Mouse (Mus musculus) ES-E14 (cell line): Measurements from ENCODE around the gene Hipk4. TPM values are rescaled to one million over a fixed set of nuclear protein-coding genes. Genes with fewer than 3 reads are reported as not detected.

Experiments used
- DNase-seq: peaks from one replicate; pipeline ENCODE4 v3.0.0-alpha.2; 2013; ENCODE audit warnings: low read depth, low spot score
- H3K27ac ChIP-seq: 2 replicates; pipeline ENCODE4 v1.5.1; 2012; ENCODE audit warnings: low read depth, mild to moderate bottlenecking, low read length, moderate library complexity, mixed read lengths; ENCODE audit not compliant: poor library complexity, insufficient read depth, severe bottlenecking
- H3K36me3 ChIP-seq: 2 replicates; pipeline ENCODE4 v1.6.1; 2012; ENCODE audit warnings: mild to moderate bottlenecking, low read length, moderate library complexity, mixed read lengths; ENCODE audit not compliant: control insufficient read depth, poor library complexity, insufficient read depth, severe bottlenecking
- H3K4me1 ChIP-seq, 2 experiments: fragments of 150-350 bp in 1 of 2; sonication (generic) in 1 of 2; 2 replicates each; pipeline ENCODE4 v1.6.1; 2012; ENCODE audit warnings: low read length in 2 of 2, mild to moderate bottlenecking in 1 of 2, mixed read lengths in 1 of 2; ENCODE audit not compliant: control insufficient read depth in 2 of 2, insufficient read depth in 2 of 2, poor library complexity in 1 of 2
- H3K4me3 ChIP-seq, 2 experiments: fragments of 150-350 bp in 1 of 2; sonication (generic) in 1 of 2; 2 replicates each; pipeline ENCODE4 v1.5.1; 2012; ENCODE audit warnings: low read length in 2 of 2, low read depth in 1 of 2, mild to moderate bottlenecking in 1 of 2, mixed read lengths in 1 of 2; ENCODE audit not compliant: insufficient read depth in 1 of 2, poor library complexity in 1 of 2, severe bottlenecking in 1 of 2
- H3K9ac ChIP-seq: 2 replicates; pipeline ENCODE4 v1.6.1; 2012; ENCODE audit warnings: low read depth, mild to moderate bottlenecking, low read length, mixed read lengths; ENCODE audit not compliant: poor library complexity, insufficient read depth, severe bottlenecking
- H3K9me3 ChIP-seq: fragments of 150-350 bp; sonication (generic); 2 replicates; pipeline ENCODE4 v1.6.1; 2012; ENCODE audit warnings: low read depth, mild to moderate bottlenecking, low read length; ENCODE audit not compliant: control insufficient read depth, insufficient read depth
- CHD2 ChIP-seq: IDR thresholded peaks from 2 replicates; pipeline ENCODE4 v1.6.1; 2014; ENCODE audit warnings: mild to moderate bottlenecking, low read depth, low read length, inconsistent platforms
- HCFC1 ChIP-seq: IDR thresholded peaks from 2 replicates; pipeline ENCODE4 v1.6.1; 2012; ENCODE audit warnings: low read length, inconsistent platforms, borderline replicate concordance; ENCODE audit not compliant: insufficient read depth
- MAFK ChIP-seq: IDR thresholded peaks from 2 replicates; pipeline ENCODE4 v1.6.1; 2014; ENCODE audit warnings: mild to moderate bottlenecking, low read depth, low read length, inconsistent platforms; ENCODE audit not compliant: insufficient read depth
- ZC3H11A ChIP-seq: IDR thresholded peaks from 2 replicates; pipeline ENCODE4 v1.6.1; 2012; ENCODE audit warnings: low read depth, mild to moderate bottlenecking, inconsistent platforms, low read length, borderline replicate concordance
- ZNF384 ChIP-seq: IDR thresholded peaks from 2 replicates; pipeline ENCODE4 v1.6.1; 2012; ENCODE audit warnings: low read depth, low read length, inconsistent platforms
- in situ Hi-C, 2 experiments: fragments of 600-800 bp; cut with MboI; formaldehyde crosslinking; loops; one replicate each; pipeline ENCODE4 v1.15.1; 2025; ENCODE audit warnings: low sequenced_read_pairs in 2 of 2, inconsistent platforms in 1 of 2; ENCODE audit not compliant: unreplicated experiment in 2 of 2
- total RNA-seq: library from RNA; depleted of rRNA; stranded (reverse); fragments of 300-350 nt; gene quantifications from 2 replicates; pipeline ENCODE4 v1.2.3, GENCODE M21; 2012

Hipk4 gene
- total RNA-seq, 1 experiment = 1.7 TPM

DNA sequence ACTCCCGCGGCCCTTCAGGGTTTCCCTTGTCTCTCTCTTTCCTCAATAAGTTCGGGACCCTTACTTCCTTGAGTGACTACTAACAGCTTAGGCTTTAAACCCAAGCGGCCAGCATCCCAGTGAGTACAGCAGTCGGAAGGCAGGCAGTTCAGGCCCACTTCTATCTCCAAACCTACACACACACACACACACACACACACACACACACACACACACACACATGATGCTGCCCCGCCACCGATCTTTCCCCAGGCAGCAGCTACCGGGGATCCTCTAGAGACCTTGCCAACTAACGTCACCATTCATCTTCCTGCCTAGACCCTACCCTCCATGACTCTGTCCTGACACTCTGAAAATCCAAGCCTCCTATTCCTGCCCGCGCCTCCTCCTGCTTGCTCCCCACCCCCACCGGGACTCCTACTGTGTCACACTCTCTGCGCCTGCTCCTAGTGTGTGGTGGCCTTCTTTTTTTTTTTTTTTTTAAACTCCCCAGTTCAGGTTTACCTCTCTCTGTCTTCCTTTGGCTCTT lies 35.3 kb upstream of the Hipk4 start:
- peaks cover 8% of the 10 kb centered on the region for H3K36me3 ChIP-seq
- peak overlapping the region; percentile 90; the same call in 1 of the 2 replicates for H3K27ac ChIP-seq
- H3K9ac ChIP-seq = peak overlapping the region; percentile 89
- no peaks in the 10 kb centered on the region for H3K9me3 ChIP-seq
- TF ChIP-seq MAFK (no peak), ZNF384 (peak; percentile 65), CHD2 (no peak)
- peak overlapping the region; percentile 84 to 91 for H3K4me3 ChIP-seq
- DNase-seq = no peak
- H3K4me1 ChIP-seq = peaks cover 1 to 25% of the 10 kb centered on the region in 2 experiments; a peak in 3 of 4 replicates
- in situ Hi-C loops = no loop called here

- in situ Hi-C loops = no loop called here
- H3K4me3 ChIP-seq = peak overlapping the region in 1 of 2 experiments; percentile 18; a peak in 2 of 4 replicates
- no peak for TF ChIP-seq ZNF384
- TF ChIP-seq MAFK = no peak
- TF ChIP-seq ZC3H11A = no peak
- no peak for TF ChIP-seq CHD2
- TF ChIP-seq HCFC1 = no peak
- no peak for DNase-seq
- no peak overlapping the region for H3K27ac ChIP-seq
- H3K9ac ChIP-seq = peak overlapping the region; percentile 35; the same call in 1 of the 2 replicates
- H3K4me1 ChIP-seq = peaks cover 0 to 24% of the 10 kb centered on the region in 2 experiments; a peak in 2 of 4 replicates
- H3K36me3 ChIP-seq = peaks cover 8% of the 10 kb centered on the region
- no peaks in the 10 kb centered on the region for H3K9me3 ChIP-seq
Observed at GRCm38 (mm10) chr7:27489270-27489869, 33.7 kb upstream of the Hipk4 start.

DNA sequence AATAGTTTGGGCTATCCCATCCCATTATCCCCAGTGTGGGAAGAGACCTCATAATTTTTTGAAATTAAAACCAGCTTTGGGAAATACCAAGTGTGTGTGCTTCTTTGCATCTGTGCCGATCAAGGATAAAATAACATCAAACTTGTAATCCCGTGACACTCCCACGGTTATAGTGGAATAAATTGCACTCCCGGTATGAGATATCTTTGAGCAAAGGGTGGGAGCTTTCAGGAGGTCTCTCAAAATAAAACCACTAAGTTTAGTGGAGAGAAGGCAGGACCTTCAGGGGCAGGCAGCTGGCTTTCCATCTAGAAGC lies 32.9 kb upstream of the Hipk4 start:
- Histone ChIP-seq H3K36me3 (peaks cover 8% of the 10 kb centered on the region), H3K27ac (peak overlapping the region; percentile 89), H3K4me1 (peaks cover 0 to 24% of the 10 kb centered on the region in 2 experiments; a peak in 2 of 4 replicates), H3K4me3 (peak overlapping the region; percentile 57 to 60), H3K9me3 (no peaks in the 10 kb centered on the region), H3K9ac (peak overlapping the region; percentile 62)
- TF ChIP-seq CHD2 (no peak), ZC3H11A (no peak), ZNF384 (no peak), HCFC1 (no peak), MAFK (no peak)
- in situ Hi-C loops = no loop called here
- no peak for DNase-seq

DNA sequence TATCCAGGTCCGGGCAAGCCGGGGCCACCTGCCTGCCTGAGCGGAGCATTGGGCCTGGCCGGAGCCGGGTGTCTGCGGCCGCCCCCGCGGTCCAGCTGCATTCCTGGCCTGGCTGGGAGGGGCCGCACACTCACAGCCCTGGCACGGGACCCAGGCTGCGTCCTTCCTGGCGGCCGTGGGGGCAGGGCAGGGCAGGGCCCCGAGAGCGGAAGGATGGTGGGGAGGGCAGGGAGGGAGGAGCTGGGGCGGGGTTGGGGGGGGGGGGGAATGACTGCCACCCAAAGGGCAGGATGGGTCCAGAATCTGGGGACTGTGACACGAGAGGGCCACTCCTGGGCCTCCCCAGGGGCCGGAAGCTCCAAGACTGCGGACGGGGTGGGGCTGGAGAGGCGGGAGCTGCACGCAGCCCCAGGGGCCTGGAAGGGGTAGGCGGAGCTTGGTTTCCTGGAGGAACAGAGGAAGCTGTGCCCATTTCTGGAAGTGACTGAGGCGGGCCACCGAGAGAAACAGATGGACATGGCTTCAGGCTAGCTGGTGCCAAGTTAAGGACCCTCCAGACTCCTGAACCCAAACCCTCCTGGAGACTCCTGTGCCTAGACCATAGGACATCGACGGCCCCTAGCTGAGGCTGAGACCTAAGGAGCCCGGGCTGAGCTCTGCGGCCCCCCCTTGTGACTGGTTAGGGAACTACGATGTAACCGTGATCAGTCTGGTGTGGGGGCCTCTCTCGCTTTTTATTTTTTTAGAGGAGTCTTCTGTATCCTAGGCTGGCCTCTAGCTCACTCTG lies 32.3 kb upstream of the Hipk4 start:
- Histone ChIP-seq H3K4me3 (peak overlapping the region; percentile 57 to 65), H3K9me3 (no peaks in the 10 kb centered on the region), H3K4me1 (peaks cover 0 to 24% of the 10 kb centered on the region in 2 experiments; a peak in 2 of 4 replicates), H3K27ac (peak overlapping the region; percentile 89), H3K36me3 (peaks cover 8% of the 10 kb centered on the region), H3K9ac (peak overlapping the region; percentile 76)
- no peak for TF ChIP-seq HCFC1
- TF ChIP-seq MAFK = no peak
- no peak for TF ChIP-seq ZC3H11A
- TF ChIP-seq CHD2 = no peak
- peak; percentile 91 for TF ChIP-seq ZNF384
- in situ Hi-C loops = no loop called here
- no peak for DNase-seq
